Mouse (Mus musculus) liver, postnatal 0 days (tissue): ENCODE data around the gene Ttc17.

Experiments used
- CTCF ChIP-seq: sonication (generic); IDR thresholded peaks from 2 replicates; pipeline ENCODE4 v1.5.1; 2016; ENCODE audit warnings: antibody characterized with exemption, low read depth
- EP300 ChIP-seq: IDR thresholded peaks from 2 replicates; pipeline ENCODE4 v1.6.1; 2016; ENCODE audit warnings: antibody characterized with exemption, low read depth, mild to moderate bottlenecking

GRCm38 (mm10) chr2:94289169-94289568 is 117.3 kb downstream of the Ttc17 start:
- TF ChIP-seq CTCF (no peak), EP300 (no peak)
